Mouse (Mus musculus) cerebellum, adult 9-11 months (tissue): ENCODE measurements at regions not wholly inside any gene's neighbourhood (a gene's known extent, or its start where the extent isn't known, plus 50 kb on each side); places are given as distances from the start of the nearest gene placed in this dataset.

ENCODE experiments used
- DNase-seq: peaks from one replicate; pipeline ENCODE4 v3.0.0; 2022

- DNase-seq = no peak
These were observed 386.3 kb upstream of the Trpc7 start for GRCm38 (mm10) chr13:57281941-57282710.

- peak; percentile 16 for DNase-seq
These were observed 385.7 kb upstream of the Trpc7 start for GRCm38 (mm10) chr13:57281504-57281903.

- DNase-seq = no peak
These were observed 382.8 kb upstream of the Trpc7 start for GRCm38 (mm10) chr13:57278580-57278979.

- DNase-seq = peak; percentile 29
These were observed 381.3 kb upstream of the Trpc7 start for GRCm38 (mm10) chr13:57277076-57277475.

GRCm38 (mm10) chr13:57275871-57276270 is 380.1 kb upstream of the Trpc7 start:
- no peak for DNase-seq

- no peak for DNase-seq
These were observed 377.8 kb upstream of the Trpc7 start for GRCm38 (mm10) chr13:57273593-57273992.

GRCm38 (mm10) chr13:57269614-57270013 is 373.8 kb upstream of the Trpc7 start:
- no peak for DNase-seq

GRCm38 (mm10) chr13:57259920-57260319 is 364.1 kb upstream of the Trpc7 start:
- peak; percentile 71 for DNase-seq

GRCm38 (mm10) chr13:57259474-57259873 is 363.7 kb upstream of the Trpc7 start:
- no peak for DNase-seq

- no peak for DNase-seq
These were observed 360.1 kb upstream of the Trpc7 start for GRCm38 (mm10) chr13:57255920-57256319.

GRCm38 (mm10) chr13:57249851-57250250 is 354.1 kb upstream of the Trpc7 start:
- DNase-seq = no peak

- peak; percentile 31 for DNase-seq
These were observed 353.6 kb upstream of the Trpc7 start for GRCm38 (mm10) chr13:57249401-57249800.

- DNase-seq = no peak
These were observed 350.6 kb upstream of the Trpc7 start for GRCm38 (mm10) chr13:57246238-57246963.

- DNase-seq = no peak
These were observed 341.1 kb upstream of the Trpc7 start for GRCm38 (mm10) chr13:57236917-57237316.

- DNase-seq = no peak
These were observed 340.4 kb upstream of the Trpc7 start for GRCm38 (mm10) chr13:57236211-57236610.

GRCm38 (mm10) chr13:57232906-57233305 is 337.1 kb upstream of the Trpc7 start:
- DNase-seq = no peak

- peak; percentile 13 for DNase-seq
These were observed 335.9 kb upstream of the Trpc7 start for GRCm38 (mm10) chr13:57231666-57232065.

- DNase-seq = no peak
These were observed 334.5 kb upstream of the Trpc7 start for GRCm38 (mm10) chr13:57230253-57230652.

GRCm38 (mm10) chr13:57221092-57221491 is 325.3 kb upstream of the Trpc7 start:
- DNase-seq = no peak

- no peak for DNase-seq
These were observed 320.4 kb upstream of the Trpc7 start for GRCm38 (mm10) chr13:57216161-57216560.

GRCm38 (mm10) chr13:57212251-57212650 is 316.5 kb upstream of the Trpc7 start:
- DNase-seq = no peak

- peak; percentile 24 for DNase-seq
These were observed 295.4 kb upstream of the Trpc7 start for GRCm38 (mm10) chr13:57191195-57191594.

- DNase-seq = no peak
These were observed 293.5 kb upstream of the Trpc7 start for GRCm38 (mm10) chr13:57189246-57189645.

- DNase-seq = no peak
These were observed 290.4 kb upstream of the Trpc7 start for GRCm38 (mm10) chr13:57186168-57186567.
